Mouse (Mus musculus) thymus, postnatal 36 days (tissue): ENCODE results near the gene Slc44a4.
"Not testable (repeated sequence)": the region's sequence is repeated elsewhere in the genome, so short reads cannot be mapped to it uniquely, and the experiment has no call there.

ENCODE experiments used
- DNase-seq, 2 experiments: peaks; one replicate each; pipeline ENCODE4 v3.0.0; 2022; ENCODE audit warnings: mixed read lengths in 2 of 2

Gene Slc44a4

DNA sequence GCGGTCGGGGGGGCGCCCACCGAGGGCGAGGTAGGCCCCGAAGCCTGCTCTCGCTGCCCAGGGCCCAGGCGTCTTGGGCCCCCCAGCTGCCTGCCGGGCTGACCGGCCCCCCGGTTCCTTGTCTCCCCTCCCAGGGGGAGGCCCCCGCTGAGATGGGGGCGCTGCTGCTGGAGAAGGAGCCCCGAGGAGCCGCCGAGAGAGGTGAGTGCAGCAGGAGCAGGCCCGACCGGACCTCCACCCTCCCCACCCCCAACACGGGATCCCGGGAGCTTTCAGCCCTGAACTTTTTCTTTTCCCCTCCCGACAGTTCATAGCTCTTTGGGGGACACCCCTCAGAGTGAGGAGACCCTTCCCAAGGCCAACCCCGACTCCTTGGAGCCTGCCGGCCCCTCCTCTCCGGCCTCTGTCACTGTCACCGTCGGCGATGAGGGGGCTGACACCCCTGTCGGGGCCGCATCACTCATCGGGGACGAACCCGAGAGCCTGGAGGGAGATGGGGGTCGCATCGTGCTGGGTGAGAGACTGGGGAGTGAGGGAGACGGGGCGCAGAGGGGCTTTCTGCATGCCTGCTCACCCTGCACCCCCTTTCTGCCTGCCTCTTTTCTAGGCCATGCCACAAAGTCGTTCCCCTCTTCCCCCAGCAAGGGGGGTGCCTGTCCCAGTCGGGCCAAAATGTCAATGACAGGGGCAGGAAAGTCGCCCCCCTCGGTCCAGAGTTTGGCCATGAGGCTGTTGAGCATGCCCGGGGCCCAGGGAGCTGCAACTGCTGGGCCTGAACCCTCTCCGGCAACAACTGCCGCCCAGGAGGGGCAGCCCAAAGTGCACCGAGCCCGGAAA, 15.0 kb upstream of the Slc44a4 start:
- DNase-seq: peak; percentile 60 to 72

DNA sequence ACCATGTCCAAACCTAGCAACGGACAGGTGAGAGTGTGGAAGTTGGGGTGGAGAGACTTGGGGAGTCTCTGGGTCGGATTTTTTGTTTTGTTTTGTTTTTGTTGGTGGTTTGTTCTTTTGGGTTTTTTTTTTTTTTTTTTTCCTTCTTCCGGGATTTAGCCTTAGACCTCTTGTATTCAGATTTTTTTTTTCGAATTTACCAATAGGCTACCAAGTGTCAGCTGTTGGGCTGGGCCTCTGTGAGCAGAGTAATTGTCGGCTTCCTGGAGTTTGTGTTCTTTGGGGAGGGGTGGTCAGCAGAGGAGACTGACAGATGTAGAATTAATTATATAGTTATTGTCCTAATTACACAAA, 14.4 kb upstream of the Slc44a4 start:
- no peak for DNase-seq

DNA sequence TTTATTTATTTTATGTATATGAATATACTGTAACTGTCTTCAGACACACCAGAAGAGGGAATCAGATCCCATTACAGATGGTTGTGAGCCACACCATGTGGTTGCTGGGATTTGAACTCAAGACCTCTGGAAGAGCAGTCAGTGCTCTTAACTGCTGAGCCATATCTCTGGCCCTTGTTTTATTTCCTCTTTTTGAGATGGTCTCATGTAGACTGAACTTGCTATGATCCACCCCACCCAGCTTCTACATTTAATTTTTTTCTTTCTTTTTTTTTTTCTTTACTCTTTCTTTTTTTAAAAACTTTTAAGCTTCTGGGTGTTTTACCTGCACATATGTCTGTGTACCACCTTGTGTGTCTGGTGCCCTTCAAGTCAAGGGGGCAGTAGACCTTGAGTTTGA, 13.4 kb upstream of the Slc44a4 start:
- DNase-seq: not testable (repeated sequence)

DNA sequence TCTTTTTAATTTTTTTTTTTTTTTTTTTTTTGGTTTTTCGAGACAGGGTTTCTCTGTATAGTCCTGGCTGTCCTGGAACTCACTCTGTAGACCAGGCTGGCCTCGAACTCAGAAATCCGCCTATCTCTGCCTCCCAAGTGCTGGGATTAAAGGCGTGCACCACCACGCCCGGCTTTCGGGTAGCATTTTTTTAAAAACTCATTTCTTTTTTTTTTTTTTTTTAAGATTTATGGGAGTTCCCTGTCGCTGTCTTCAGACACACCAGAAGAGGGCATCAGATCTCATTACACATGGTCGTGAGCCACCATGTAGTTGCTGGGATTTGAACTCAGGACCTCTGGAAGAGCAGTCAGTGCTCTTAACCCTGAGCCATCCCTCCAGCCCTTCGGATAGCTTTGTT, 12.3 kb upstream of the Slc44a4 start:
- not testable (repeated sequence) for DNase-seq

DNA sequence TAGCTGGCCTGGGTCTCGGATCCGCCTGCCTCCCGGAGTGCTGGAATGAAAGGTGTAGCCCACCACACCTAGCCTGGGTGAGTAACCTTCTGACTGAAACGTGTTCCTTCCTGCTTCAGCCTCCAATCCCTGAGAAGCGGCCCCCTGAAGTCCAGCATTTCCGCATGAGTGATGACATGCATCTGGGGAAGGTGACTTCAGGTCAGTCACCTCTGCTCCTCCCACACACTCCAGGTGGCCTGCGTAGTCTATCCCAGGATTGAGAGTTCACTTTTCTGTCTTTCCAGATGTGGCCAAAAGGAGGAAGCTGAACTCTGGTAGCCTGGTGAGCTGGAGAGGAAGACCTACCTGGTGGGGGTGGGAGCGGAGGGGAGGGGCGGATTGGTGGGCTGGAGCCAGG, 11.4 kb upstream of the Slc44a4 start:
- DNase-seq: no peak

DNA sequence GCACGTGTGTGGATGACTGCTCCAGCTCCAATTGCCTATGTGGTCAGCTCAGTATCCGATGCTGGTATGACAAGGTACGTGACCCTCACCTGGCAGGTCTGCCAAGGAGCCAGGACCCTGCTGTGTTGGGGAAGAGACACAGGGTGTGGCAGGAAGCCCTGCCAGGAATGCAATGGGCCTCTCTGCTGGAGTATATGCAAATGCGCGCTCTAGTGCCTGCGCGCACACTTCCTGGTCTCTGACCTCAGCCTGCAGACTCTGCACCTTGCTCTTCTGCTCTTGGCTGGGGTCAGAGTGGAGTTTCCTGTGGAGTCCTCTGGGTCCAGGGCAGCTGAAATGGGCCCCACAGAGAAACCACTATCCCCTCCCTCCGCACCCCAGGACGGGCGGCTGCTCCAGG, 3.3 kb upstream of the Slc44a4 start:
- DNase-seq: no peak

DNA sequence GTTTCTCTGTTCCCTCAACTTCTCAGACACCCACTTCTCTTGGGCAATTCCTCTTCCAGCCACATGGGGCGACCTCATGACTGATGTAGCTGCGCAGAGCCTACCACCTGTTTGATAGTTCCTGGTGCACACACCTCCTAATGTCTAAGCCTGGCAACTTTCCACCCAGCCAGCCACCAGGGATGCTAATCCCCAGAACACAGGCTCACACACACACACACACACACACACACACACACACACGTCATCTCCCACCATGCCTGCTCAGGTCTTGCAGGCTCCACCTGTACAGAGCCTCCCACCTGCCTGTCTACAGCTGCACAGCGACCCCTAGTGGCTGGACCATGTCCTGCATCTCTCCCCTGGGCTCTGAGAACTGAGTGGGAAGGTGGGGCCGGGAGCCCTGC, 2.3 kb upstream of the Slc44a4 start:
- DNase-seq: peak; percentile 84 to 90

DNA sequence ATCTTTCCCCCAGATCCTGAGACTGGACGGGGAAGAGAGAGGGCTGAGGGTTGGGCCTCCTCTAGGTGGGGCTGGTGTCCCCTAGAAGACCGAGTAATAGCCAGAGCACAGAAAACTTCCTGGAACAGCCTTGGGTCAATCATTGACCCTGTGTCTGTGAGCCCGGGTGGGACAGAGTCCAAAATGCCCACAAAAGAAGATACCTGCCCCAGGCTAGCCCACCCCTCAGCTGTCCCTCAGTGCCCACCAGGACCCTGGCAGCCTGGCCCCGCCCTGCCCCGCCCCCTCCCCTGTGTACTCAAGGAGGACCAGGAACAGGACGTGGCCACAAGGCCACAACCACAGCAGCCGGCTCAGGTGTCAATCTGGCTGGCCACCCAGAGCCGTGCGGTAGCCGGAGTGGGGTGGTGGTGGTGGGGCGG, 1.2 kb downstream of the Slc44a4 start:
- DNase-seq: no peak

DNA sequence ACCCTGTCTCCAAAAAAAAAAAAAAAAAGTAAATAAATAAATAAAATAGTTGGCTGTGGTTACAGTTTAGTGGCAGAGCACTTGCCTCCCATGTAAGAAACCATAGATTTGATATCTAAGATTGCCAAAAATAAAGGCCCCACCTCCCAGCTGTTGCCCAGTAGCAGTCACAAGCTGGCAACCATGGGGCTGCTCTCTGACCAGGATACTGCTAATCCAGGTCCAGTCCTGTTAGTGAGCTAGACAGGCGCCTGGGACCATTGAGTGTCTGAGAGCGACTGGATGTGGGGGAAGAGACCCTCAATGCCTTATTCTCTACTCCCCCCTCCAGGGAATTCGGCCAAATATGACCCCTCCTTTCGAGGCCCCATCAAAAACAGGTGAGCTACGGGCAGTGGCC, 2.0 kb downstream of the Slc44a4 start:
- no peak for DNase-seq

DNA sequence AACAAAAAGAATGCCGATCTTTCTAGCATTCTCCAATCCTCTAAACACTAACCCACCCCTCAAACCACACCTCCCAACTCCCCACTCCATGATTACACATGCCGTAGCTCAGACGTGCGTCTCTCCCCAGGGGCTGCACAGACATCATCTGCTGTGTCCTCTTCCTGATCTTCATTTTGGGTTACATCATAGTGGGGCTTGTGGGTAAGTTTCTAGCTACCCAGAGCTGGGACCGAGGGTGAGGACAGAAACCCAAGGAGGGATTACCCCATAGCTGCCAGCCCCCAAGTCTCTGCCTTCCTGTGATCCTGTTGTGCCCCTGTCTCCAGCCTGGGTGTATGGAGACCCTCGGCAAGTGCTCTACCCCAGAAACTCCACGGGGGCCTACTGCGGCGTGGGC, 2.9 kb downstream of the Slc44a4 start:
- no peak for DNase-seq

DNA sequence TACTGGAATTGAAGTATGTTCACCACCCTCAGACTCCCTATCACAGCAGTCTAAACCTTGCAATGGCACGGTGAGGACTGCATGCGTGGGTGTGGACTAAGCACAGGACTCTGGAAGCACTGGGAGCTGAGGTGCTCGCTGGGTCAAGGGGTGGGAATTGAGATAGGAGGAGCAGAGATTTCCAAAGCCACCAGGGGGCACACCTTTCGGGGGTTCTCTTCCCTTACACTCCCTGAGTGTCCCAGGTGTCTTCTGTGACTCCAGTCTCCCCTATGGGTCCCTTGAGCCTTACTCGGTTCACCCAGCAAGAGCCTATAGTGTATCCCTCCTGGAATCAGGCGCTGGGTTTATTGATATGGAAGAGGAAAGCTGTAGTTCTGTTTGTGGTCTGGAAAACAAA, 8.7 kb downstream of the Slc44a4 start:
- DNase-seq: peak in 1 of 2 experiments; percentile 31

DNA sequence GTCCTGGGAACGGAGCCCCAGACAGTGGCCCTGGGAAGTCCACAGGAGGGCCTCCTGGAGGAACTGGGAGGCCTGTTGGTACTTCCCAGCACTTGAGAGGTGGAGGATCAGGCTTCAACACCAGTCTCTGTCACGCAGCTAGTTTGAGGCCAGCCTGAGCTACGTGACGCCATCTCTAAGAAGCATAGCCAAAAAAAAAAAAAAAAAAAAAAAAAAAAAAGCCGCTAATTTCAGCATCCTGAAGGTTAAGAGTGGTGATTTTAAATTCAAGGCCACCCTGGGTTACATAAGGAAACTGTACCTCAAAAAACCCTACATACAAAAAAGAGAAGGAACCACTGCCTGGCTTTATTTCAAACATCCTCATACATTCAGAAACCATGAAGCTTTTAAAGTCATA, 10.0 kb downstream of the Slc44a4 start:
- no peak for DNase-seq

DNA sequence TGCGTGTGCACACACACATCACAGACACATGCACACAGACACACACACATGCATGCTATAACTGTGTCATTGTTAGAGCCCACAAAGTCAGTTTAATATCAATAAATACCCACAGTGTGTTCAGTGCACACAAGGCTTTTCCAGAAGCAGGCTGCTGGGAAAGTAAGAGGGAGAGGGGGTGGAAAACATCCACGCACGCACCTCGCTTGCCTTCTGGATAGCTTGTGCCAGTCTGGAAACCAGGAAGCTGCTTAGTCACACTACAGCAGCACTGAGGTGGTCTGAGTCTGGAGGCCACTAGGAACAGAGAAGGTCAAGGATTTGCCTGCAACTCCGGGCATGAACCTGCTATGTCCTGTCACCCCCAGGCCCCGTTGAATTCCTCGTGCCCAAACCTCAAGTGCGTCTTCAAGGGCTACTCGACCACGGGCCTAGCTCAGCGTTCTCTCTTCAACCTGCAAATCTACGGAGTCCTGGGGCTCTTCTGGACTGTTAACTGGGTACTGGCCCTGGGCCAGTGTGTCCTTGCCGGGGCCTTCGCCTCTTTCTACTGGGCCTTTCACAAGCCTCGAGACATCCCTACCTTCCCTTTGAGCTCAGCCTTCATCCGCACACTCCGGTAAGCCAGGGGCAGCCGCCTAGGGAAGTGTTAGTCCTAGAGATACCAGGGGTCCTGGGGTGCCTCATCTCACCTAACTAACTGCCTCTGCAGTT, 13.2 kb downstream of the Slc44a4 start:
- DNase-seq: no peak

DNA sequence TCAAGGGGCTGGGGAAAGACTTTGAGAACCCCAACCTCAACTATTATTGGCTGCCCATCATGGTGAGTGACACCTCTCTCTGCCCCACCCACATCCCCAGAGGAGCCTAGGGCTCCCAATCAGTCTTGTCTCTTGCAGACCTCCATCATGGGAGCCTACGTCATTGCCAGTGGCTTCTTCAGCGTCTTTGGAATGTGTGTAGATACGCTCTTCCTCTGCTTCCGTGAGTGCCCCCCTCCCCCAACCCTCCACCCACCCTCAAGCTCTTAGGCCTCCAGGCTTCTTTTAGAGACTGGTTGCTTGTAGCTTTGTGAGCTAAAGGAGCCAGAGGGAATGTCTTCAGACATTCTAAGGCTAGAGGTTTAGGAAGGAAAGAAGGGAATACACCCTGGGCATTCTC, 14.6 kb downstream of the Slc44a4 start:
- DNase-seq: no peak

DNA sequence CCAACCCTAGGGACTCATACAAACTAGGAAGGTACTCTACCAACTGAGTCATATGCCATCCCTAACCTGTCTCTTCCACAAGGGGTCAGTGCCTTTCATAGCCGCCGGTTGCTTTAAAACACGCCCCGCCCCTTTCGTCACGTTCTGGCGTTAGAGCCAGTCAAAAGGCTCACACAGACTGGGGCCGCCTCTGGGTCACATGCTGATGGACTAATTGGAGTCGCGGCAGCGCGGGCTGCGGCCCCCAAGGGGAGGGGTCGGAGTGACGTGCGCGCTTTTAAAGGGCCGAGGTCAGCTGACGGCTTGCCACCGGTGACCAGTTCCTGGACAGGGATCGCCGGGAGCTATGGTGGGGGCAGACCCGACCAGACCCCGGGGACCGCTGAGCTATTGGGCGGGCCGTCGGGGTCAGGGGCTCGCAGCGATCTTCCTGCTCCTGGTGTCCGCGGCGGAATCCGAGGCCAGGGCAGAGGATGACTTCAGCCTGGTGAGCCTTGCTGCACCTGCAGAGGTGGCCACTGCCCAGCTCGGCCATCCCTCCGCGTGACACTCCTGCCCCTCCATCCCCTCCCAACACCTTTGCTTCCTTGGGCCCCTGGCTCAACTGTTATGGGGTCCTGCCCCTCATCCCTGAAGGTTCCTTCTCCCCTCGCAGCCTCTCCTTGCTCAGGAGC, 16.9 kb downstream of the Slc44a4 start, which contains the start of gene Neu1:
Gene Neu1 (plus strand): TSS at position 193 of the 674 bp plus-strand sequence.
- peak; percentile 91 to 95 for DNase-seq

DNA sequence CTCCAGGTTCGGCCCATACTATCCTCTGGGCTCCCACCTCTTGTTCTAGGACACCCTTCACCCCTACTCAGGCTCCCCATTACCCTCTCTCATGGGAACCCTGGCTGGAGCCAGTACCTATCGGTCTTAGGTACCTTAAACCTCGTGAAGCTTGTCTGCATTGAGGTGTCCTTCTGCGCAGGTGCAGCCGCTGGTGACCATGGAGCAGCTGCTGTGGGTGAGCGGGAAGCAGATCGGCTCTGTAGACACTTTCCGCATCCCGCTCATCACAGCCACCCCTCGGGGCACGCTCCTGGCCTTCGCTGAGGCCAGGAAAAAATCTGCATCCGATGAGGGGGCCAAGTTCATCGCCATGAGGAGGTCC, 17.5 kb downstream of the Slc44a4 start:
- peak; percentile 53 to 64 for DNase-seq

DNA sequence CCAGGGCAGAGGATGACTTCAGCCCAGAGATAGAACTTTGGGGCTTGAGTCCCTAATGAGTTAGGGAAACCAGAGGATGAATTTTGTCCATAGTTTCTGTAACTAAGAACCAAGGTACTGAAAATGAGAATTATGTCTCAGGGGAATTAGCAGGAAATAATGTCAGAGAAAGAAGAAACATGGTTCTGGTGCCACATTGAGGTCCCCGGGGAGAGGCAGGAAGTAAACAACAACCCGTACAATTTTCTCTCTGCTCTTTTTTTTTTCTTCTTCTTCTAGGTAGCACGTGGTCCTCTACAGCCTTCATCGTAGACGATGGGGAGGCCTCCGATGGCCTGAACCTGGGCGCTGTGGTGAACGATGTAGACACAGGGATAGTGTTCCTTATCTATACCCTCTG, 18.0 kb downstream of the Slc44a4 start:
- no peak for DNase-seq

DNA sequence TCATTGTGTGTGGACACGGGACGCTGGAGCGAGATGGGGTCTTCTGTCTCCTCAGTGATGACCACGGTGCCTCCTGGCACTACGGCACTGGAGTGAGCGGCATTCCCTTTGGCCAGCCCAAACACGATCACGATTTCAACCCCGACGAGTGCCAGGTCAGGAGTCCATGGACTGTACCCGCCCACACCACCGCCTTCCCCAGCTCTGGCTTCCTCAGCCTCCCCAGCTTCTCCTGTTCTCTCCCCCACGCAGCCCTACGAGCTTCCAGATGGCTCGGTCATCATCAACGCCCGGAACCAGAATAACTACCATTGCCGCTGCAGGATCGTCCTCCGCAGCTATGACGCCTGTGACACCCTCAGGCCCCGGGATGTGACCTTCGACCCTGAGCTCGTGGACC, 19.8 kb downstream of the Slc44a4 start:
- DNase-seq: no peak

DNA sequence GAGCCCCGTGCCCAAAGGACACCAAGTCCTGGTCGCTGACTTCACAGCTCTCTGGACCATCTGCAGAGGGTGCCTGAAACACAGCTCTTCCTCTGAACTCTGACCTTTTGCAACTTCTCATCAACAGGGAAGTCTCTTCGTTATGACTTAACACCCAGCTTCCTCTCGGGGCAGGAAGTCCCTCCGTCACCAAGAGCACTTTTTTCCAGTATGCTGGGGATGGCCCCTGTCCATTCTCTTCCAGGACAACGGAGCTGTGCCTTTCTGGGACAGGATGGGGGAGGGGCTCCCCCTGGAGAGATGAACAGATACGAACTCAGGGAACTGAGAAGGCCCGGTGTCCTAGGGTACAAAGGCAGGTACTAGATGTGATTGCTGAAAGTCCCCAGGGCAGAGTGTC, 20.6 kb downstream of the Slc44a4 start:
- no peak for DNase-seq

DNA sequence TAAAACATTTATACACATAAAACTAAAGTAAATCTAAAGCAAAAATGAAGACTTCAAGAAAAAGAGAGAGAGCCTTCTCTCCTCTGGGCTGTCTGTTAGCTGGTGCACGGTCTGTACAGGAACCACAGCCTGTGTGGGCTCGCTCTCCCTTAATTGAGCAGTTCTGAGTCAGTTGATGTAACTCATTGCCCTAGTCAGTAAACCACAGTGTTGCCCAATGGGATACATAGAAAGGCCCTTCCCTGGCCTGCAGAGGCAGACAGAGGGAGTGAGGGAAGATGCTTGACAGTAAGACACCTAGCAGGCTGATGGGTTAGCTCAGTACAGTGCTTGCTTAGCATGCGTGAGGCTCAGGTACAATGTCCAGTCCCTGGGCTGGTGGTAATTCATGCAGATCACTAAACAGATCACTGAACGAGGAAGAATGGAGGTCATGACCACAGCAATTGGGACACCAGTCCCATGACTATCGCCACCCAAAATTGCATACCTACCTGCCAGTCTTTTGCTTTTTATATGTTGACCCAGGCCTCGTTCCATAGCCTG, 23.8 kb downstream of the Slc44a4 start:
- no peak for DNase-seq

DNA sequence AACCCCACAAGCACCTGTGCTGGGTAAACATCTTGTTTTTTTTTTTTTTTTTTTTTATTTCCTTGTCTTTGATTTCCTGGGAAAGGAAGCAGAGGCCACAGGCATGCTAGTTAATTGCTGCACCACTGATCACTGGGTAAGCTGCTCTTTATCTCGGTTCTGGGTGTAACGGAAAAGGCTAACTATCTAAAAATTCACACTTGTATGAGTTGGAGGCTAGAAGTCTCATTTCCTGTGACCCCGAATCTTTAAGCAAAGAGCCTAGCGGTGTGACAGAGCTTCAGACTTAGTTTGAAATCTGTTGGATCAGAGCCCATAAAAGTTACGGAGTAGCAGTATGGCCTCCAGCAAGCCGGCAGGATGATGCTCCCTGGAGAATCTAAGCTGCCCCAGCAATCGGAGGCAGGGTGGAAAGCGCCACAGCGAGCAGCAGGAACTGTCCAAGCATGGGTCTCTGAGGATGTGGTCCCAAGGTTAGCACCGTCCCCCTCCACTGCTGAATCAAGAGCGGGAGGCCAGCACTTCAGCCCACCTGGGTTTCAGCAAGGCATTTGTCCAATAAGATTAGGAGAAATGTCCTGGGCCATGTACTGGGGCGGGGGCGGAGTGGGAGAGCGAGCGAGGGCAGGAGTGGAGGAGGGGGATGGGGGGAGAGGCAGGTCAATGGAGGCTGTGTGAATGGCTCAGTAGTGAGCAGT, 27.2 kb downstream of the Slc44a4 start:
- DNase-seq: no peak

DNA sequence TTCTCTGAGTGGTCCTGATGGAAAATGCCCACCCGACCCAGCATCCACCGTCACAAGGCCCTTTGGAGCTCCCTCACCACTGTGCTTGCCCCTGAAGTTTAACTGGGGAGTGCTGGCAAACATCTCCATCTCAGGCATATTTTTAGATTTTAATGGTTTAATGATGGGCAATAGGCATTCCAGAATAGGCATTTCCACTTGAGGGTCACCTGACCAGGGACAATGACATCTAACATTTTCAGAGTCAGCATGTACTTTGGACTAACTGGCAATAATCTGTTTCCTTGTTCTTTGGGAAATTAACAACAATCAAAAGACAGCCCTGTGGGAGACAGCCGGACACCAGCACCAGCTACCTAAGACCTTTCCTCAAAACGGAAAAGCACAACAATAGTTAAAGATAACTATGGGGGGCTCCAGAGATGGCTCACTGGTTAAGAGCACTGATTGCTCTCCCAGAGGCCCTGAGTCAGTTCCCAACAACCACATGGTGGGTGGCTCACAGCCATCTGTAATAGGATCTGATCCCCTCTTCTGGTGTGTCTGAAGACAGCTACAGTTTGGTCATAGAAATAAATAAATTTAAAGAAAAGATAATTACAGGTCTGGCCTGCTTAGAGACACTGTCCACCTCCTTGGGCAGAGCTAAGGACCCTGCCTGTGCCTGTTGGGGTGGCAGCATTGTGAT, 29.0 kb downstream of the Slc44a4 start:
- DNase-seq: no peak
